Mouse (Mus musculus) midbrain, embryonic 12.5 days (tissue): ENCODE measurements around the gene Hist1h4j. TPM values are rescaled to one million over a fixed set of nuclear protein-coding genes. Genes with fewer than 3 reads are reported as not detected.
"Not testable (repeated sequence)": the region's sequence is repeated elsewhere in the genome, so short reads cannot be mapped to it uniquely, and the experiment has no call there.

Experiments used
- ATAC-seq: fragments of 200-750 bp; cut with Nextera tagmentation; 2 replicates; pipeline ENCODE4 v1.8.0; 2017; ENCODE audit warnings: low read depth, moderate TSS enrichment, moderate library complexity; ENCODE audit not compliant: low FRiP score
- H3K27ac ChIP-seq: fragments of 300-500 bp; sonication (generic); replicated peaks from 2 replicates; pipeline ENCODE4 v1.5.1; 2016; ENCODE audit warnings: mild to moderate bottlenecking
- H3K27me3 ChIP-seq: fragments of 300-500 bp; sonication (generic); 2 replicates; pipeline ENCODE4 v1.6.1; 2016; ENCODE audit warnings: mild to moderate bottlenecking
- H3K36me3 ChIP-seq: fragments of 300-500 bp; sonication (generic); 2 replicates; pipeline ENCODE4 v1.6.1; 2016
- H3K4me1 ChIP-seq: fragments of 300-500 bp; sonication (generic); 2 replicates; pipeline ENCODE4 v1.6.1; 2016
- H3K4me2 ChIP-seq: fragments of 300-500 bp; sonication (generic); replicated peaks from 2 replicates; pipeline ENCODE4 v1.6.1; 2016; ENCODE audit warnings: mild to moderate bottlenecking, moderate library complexity
- H3K4me3 ChIP-seq: fragments of 300-500 bp; sonication (generic); 2 replicates; pipeline ENCODE4 v1.5.1; 2016; ENCODE audit warnings: mild to moderate bottlenecking
- H3K9ac ChIP-seq: fragments of 300-500 bp; sonication (generic); replicated peaks from 2 replicates; pipeline ENCODE4 v1.6.1; 2016; ENCODE audit warnings: mild to moderate bottlenecking, moderate library complexity
- H3K9me3 ChIP-seq: fragments of 300-500 bp; sonication (generic); 2 replicates; pipeline ENCODE4 v1.6.1; 2016; ENCODE audit warnings: mild to moderate bottlenecking
- WGBS: fragments of 180-500 bp; shearing (Covaris S2); methylation state at CpG from one replicate; pipeline ENCODE4 v1.1.7; 2016; 5-methylcytosine and 5-hydroxymethylcytosine counted together
- polyA plus RNA-seq: library from polyadenylated mRNA; unstranded; fragments of >200 nt; fragmentation: Nextera tagmentation; extraction: Ambion mirVana; gene quantifications from 2 replicates; pipeline ENCODE4 v1.2.1, GENCODE M21; 2016

The Hist1h4j gene
- polyA plus RNA-seq, 1 experiment from 2014 or later = 0.97 TPM

GRCm38 (mm10) chr13:21734010-21734905 lies 606 bp upstream of the Hist1h4j start:
- peak overlapping the region; percentile 69 for H3K9ac ChIP-seq
- H3K4me1 ChIP-seq = peaks cover 5% of the 10 kb centered on the region; the same call in 1 of the 2 replicates
- peak overlapping the region; percentile 98 for H3K27ac ChIP-seq
- peak overlapping the region; percentile 57 for H3K4me3 ChIP-seq
- no peaks in the 10 kb centered on the region for H3K27me3 ChIP-seq
- peak; percentile 73 for ATAC-seq
- WGBS = under 1% methylated on average over 21 of the region's 21 CpGs
- no peaks in the 10 kb centered on the region for H3K9me3 ChIP-seq
- H3K36me3 ChIP-seq = no peaks in the 10 kb centered on the region
- H3K4me2 ChIP-seq = peak overlapping the region; percentile 65

GRCm38 (mm10) chr13:21745006-21745405 lies 10.1 kb downstream of the Hist1h4j start:
- H3K27me3 ChIP-seq = no peaks in the 10 kb centered on the region
- H3K4me3 ChIP-seq = no peak overlapping the region
- peaks cover 16% of the 10 kb centered on the region for H3K4me1 ChIP-seq
- H3K27ac ChIP-seq = no peak overlapping the region
- no peaks in the 10 kb centered on the region for H3K9me3 ChIP-seq
- 96% methylated on average over 1 of the region's 1 CpGs for WGBS
- no peak overlapping the region for H3K4me2 ChIP-seq
- H3K36me3 ChIP-seq = no peaks in the 10 kb centered on the region
- H3K9ac ChIP-seq = no peak overlapping the region
- no peak for ATAC-seq

GRCm38 (mm10) chr13:21749387-21750158 lies 14.7 kb downstream of the Hist1h4j start:
- no peaks in the 10 kb centered on the region for H3K27me3 ChIP-seq

GRCm38 (mm10) chr13:21750159-21751017 lies 15.5 kb downstream of the Hist1h4j start, which contains the start of gene Hist1h4k:
Gene Hist1h4k, minus strand, starts transcription at chr13:21750505.
- peak within 1 kb of the TSS; percentile 95 for H3K27ac ChIP-seq
- not testable (repeated sequence) for H3K9me3 ChIP-seq, H3K27me3 ChIP-seq, H3K36me3 ChIP-seq
- 0% methylated on average over 50 of the region's 56 CpGs for WGBS
- H3K4me3 ChIP-seq = peak within 1 kb of the TSS; percentile 56
- H3K9ac ChIP-seq = peak within 1 kb of the TSS; percentile 71
- peaks cover 28% of the 10 kb centered on the region for H3K4me1 ChIP-seq
- ATAC-seq = peak; percentile 85
- peak within 1 kb of the TSS; percentile 86 for H3K4me2 ChIP-seq

More at GRCm38 (mm10) chr13:21749387-21750158, 14.7 kb downstream of the Hist1h4j start:
- peak overlapping the region; percentile 94 for H3K27ac ChIP-seq
- no peaks in the 10 kb centered on the region for H3K9me3 ChIP-seq
- no peak for ATAC-seq
- H3K4me3 ChIP-seq = peak overlapping the region; percentile 56
- H3K4me2 ChIP-seq = peak overlapping the region; percentile 86
- peaks cover 26% of the 10 kb centered on the region for H3K4me1 ChIP-seq
- no peaks in the 10 kb centered on the region for H3K36me3 ChIP-seq
- peak overlapping the region; percentile 71 for H3K9ac ChIP-seq
- WGBS = 6% methylated on average over 5 of the region's 5 CpGs

DNA sequence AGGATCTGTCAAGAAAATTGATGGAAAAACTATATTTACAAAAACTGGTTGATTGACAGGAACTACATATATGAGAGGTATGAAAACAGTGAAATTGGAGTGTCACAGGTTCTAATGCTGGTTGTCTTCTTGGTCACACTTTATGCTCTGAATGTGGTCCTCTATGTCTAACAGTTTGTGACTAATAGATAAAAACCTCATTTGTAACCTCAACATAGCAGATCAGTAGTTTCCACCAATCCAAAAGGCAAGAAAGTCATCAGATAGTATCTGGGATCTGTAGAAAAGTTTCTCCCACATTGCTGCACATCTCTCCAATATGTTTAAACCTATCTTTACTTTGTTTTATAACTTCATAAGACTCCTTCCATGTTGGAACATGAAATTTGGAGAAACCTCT lies 16.6 kb downstream of the Hist1h4j start:
- Histone ChIP-seq H3K9me3 (no peaks in the 10 kb centered on the region), H3K9ac (no peak overlapping the region), H3K27me3 (no peaks in the 10 kb centered on the region), H3K4me3 (no peak overlapping the region), H3K36me3 (no peaks in the 10 kb centered on the region), H3K4me1 (peaks cover 28% of the 10 kb centered on the region), H3K27ac (peak overlapping the region; percentile 95; the same call in 1 of the 2 replicates), H3K4me2 (no peak overlapping the region)
- ATAC-seq = no peak

GRCm38 (mm10) chr13:21751827-21752226 lies 17.0 kb downstream of the Hist1h4j start:
- Histone ChIP-seq H3K4me2 (no peak overlapping the region; the same call in 1 of the 2 replicates), H3K27ac (peak overlapping the region; percentile 95), H3K9me3 (no peaks in the 10 kb centered on the region), H3K36me3 (no peaks in the 10 kb centered on the region), H3K9ac (no peak overlapping the region), H3K4me3 (no peak overlapping the region), H3K4me1 (peaks cover 28% of the 10 kb centered on the region), H3K27me3 (no peaks in the 10 kb centered on the region)
- ATAC-seq = no peak
- 78% methylated on average over 3 of the region's 3 CpGs for WGBS

DNA sequence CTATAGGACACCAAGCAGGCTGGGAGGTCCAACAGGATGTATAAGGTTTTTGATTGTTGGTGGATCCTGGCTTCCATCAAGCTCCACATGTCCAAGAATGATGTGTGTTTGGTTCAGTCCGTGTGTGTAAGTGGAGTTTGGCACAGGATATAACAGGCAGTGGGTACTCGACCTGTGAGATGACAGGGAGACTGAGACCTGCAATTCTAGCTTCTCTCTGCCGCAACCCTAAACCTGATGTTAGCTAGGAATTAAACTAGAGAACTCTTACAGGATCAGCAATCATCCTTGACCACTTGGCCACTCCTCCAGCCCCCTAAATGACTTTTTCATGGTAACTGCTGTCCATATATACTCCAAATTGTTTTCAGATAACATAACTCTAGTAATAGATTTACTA lies 17.5 kb downstream of the Hist1h4j start:
- Histone ChIP-seq H3K36me3 (no peaks in the 10 kb centered on the region), H3K4me2 (peak overlapping the region; percentile 71), H3K9me3 (no peaks in the 10 kb centered on the region), H3K27ac (peak overlapping the region; percentile 95), H3K9ac (0 out of 2 replicates have a peak overlapping the region, but pooled peaks have one; percentile 24), H3K4me1 (peaks cover 27% of the 10 kb centered on the region), H3K27me3 (no peaks in the 10 kb centered on the region), H3K4me3 (no peak overlapping the region)
- no peak for ATAC-seq
- 39% methylated on average over 3 of the region's 3 CpGs for WGBS

DNA sequence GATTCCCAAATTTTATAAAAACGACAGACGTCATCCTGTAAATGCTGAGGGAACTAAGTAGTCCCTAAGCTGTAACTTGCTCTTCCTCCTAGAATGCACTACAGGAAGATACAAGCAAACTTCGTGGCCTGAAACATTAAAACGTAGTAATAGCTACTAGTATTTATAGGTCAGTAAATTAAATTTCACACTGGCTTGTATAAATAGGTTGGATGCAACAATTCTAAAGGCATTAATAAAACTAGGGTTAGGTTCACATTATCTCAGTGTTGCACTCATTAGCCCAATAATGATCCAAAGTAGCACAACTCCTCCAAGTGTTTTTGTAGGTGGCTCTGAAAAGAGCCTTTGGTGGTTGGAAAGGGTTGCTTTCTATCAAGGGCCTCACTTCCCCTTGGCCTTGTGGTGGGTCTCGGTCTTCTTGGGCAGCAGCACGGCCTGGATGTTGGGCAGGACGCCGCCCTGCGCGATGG lies 18.2 kb downstream of the Hist1h4j start:
- H3K4me1 ChIP-seq = peaks cover 24% of the 10 kb centered on the region
- no peak for ATAC-seq
- peak overlapping the region; percentile 47 for H3K4me3 ChIP-seq
- H3K9me3 ChIP-seq = no peaks in the 10 kb centered on the region
- H3K36me3 ChIP-seq = no peaks in the 10 kb centered on the region
- peak overlapping the region; percentile 95 for H3K27ac ChIP-seq
- 4% methylated on average over 10 of the region's 10 CpGs for WGBS
- H3K9ac ChIP-seq = peak overlapping the region; percentile 60
- H3K4me2 ChIP-seq = peak overlapping the region; percentile 71
- no peaks in the 10 kb centered on the region for H3K27me3 ChIP-seq

DNA sequence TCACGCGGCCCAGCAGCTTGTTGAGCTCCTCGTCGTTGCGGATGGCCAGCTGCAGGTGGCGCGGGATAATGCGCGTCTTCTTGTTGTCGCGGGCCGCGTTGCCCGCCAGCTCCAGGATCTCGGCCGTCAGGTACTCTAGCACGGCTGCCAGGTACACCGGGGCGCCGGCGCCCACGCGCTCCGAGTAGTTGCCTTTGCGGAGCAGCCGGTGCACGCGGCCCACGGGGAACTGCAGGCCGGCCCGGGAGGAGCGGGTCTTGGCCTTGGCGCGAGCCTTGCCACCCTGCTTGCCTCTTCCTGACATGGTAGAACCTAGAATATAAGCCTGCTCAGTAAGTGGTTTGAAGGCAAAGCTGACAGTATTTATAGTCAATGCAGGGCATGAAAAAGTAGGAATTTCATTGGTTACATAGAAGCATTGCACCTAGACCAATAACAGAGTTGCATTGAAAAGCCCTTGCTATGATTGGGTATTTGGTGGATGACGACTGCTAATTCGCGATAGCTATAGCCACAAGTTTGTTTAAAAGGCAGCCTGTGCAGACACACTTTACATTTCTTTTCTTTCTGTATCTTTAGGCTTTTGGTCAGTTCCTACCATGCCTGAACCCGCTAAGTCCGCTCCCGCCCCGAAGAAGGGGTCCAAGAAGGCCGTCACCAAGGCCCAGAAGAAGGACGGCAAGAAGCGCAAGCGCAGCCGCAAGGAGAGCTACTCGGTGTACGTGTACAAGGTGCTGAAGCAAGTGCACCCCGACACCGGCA lies 18.8 kb downstream of the Hist1h4j start, which contains the start of the genes Hist1h2ak and Hist1h2bn:
TSS of gene Hist1h2ak (minus strand) at position 304 of the 762 bp plus-strand sequence.
TSS of gene Hist1h2bn (plus strand) at position 600 of the 762 bp plus-strand sequence.
- Histone ChIP-seq H3K9ac (peak within 1 kb of the TSS; percentile 60), H3K4me1 (peaks cover 21% of the 10 kb centered on the region), H3K4me2 (peak within 1 kb of the TSS; percentile 71), H3K4me3 (peak within 1 kb of the TSS; percentile 47), H3K27ac (peak within 1 kb of the TSS; percentile 95)
- H3K9me3 ChIP-seq, H3K27me3 ChIP-seq, H3K36me3 ChIP-seq: not testable (repeated sequence)
- ATAC-seq = peak; percentile 93
- WGBS = 0% methylated on average over 44 of the region's 50 CpGs

GRCm38 (mm10) chr13:21754294-21755001 lies 19.6 kb downstream of the Hist1h4j start:
- not testable (repeated sequence) for H3K36me3 ChIP-seq, H3K27me3 ChIP-seq, H3K9me3 ChIP-seq
- WGBS = under 1% methylated on average over 23 of the region's 26 CpGs
- H3K4me3 ChIP-seq = peak overlapping the region; percentile 47
- peak overlapping the region; percentile 95 for H3K27ac ChIP-seq
- peak overlapping the region; percentile 71 for H3K4me2 ChIP-seq
- peaks cover 14% of the 10 kb centered on the region for H3K4me1 ChIP-seq
- ATAC-seq = peak; percentile 5; the same call in 1 of the 2 replicates
- H3K9ac ChIP-seq = peak overlapping the region; percentile 52
